Mouse (Mus musculus) testis, adult 2 months (tissue): ENCODE results near the gene Slc39a10.

ENCODE experiments used
- CTCF ChIP-seq: fragments of 200-500 bp; IDR thresholded peaks from 2 replicates; pipeline ENCODE4 v1.5.1; 2012; ENCODE audit warnings: low read depth, mild to moderate bottlenecking, inconsistent platforms, low read length, moderate library complexity; ENCODE audit not compliant: control insufficient read depth, insufficient read depth, insufficient replicate concordance
- POLR2A ChIP-seq: fragments of 200-500 bp; IDR thresholded peaks from 2 replicates; pipeline ENCODE4 v1.6.1; 2012; ENCODE audit warnings: low read depth, mild to moderate bottlenecking, inconsistent platforms, low read length, moderate library complexity; ENCODE audit not compliant: control insufficient read depth

GRCm38 (mm10) chr1:46922904-46923303 is 30.3 kb upstream of the Slc39a10 start:
- TF ChIP-seq POLR2A (no peak), CTCF (no peak)
